20 mouse cellular contexts compared by ENCODE assay signal in the genomic region with DNA sequence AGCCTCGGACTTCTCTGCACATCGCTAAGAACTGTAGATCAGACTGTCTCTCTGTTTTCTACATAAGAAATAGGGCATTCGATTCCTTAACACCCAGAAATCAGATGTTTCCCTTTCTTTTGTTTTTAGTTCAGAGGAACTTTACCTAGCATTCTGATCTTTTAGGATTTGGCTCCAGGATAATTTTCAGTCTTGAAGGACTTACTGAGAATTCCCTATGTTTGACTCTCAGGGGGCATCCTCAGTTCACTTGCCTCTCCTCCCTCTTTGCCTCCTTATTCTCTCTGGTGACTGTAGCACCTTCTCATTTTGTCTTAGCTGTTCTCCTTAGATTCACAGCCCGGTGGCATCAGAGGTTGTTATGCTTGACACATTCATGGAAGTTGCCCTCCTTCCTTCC.
DNase-seq lines count a peak whose midpoint lies in the region; ATAC-seq lines count a peak whose summit lies in the region.
"Had no signal": no experiment of that assay in that cellular context is flagged by ENCODE, and none has a peak within 500 bp of the region (broad histone marks: within the 10 kb centered on the region; RNA-seq: fewer than 3 reads in every experiment).

No protein-coding gene starts in this region.

- ATAC-seq in midbrain, embryonic 11.5 days (ENCODE audit: low FRiP score) = no peak
- ATAC-seq in midbrain, embryonic 16.5 days = no peak
- ATAC-seq: activated CD4-positive, CD25-positive, alpha-beta regulatory T cell, adult 4 months; CD4-positive, CD25-positive, alpha-beta regulatory T cell, adult 4 months; Patski had no signal

- H3K4me1 ChIP-seq in midbrain, embryonic 11.5 days (ENCODE audit: control insufficient read depth, insufficient read depth, low read length) = no peaks in the 10 kb centered on the region
- H3K4me1 ChIP-seq in midbrain, embryonic 16.5 days (ENCODE audit: control insufficient read depth, insufficient read depth, low read length) = no peaks in the 10 kb centered on the region

- no peak overlapping the region for H3K27ac ChIP-seq in midbrain, embryonic 11.5 days (ENCODE audit: low read depth, low read length)
- H3K27ac ChIP-seq in midbrain, embryonic 16.5 days (ENCODE audit: low read length) = no peak overlapping the region

- no peaks in the 10 kb centered on the region for H3K27me3 ChIP-seq in midbrain, embryonic 11.5 days (ENCODE audit: control insufficient read depth, insufficient read depth, low read length)
- no peaks in the 10 kb centered on the region for H3K27me3 ChIP-seq in midbrain, embryonic 16.5 days (ENCODE audit: control insufficient read depth, insufficient read depth, low read depth, low read length)
- H3K27me3 ChIP-seq: CH12.LX had no signal

- no peaks in the 10 kb centered on the region for H3K36me3 ChIP-seq in midbrain, embryonic 11.5 days (ENCODE audit: control insufficient read depth, insufficient read depth, low read length)
- no peaks in the 10 kb centered on the region for H3K36me3 ChIP-seq in midbrain, embryonic 16.5 days (ENCODE audit: control insufficient read depth, insufficient read depth, low read length)
- H3K36me3 ChIP-seq: G1E had no signal

- no peaks in the 10 kb centered on the region for H3K9me3 ChIP-seq in midbrain, embryonic 11.5 days (ENCODE audit: control insufficient read depth, low read length)
- no peaks in the 10 kb centered on the region for H3K9me3 ChIP-seq in midbrain, embryonic 16.5 days (replicated peaks; ENCODE audit: control insufficient read depth, low read length, poor library complexity, severe bottlenecking)
- H3K9me3 ChIP-seq: G1E had no signal

- H3K9ac ChIP-seq in midbrain, embryonic 11.5 days (ENCODE audit: low read length) = no peak overlapping the region
- no peak overlapping the region for H3K9ac ChIP-seq in midbrain, embryonic 16.5 days (ENCODE audit: low read depth, low read length)

- peak; percentile 23 for DNase-seq in midbrain, embryonic 11.5 days (ENCODE audit: low spot score, missing footprints)
- DNase-seq in 3T3-L1 (ENCODE audit: low read depth, low spot score) = peak; percentile 92
- no peak for DNase-seq in frontal cortex, adult 2 months (ENCODE audit: extremely low spot score in 1 of 2, low spot score in 1 of 2)
- DNase-seq: adrenal gland, adult 2 months; adrenal gland, adult 8-10 months; adrenal gland, postnatal 10 days; adrenal gland, postnatal 14 days; adrenal gland, postnatal 25 days; adrenal gland, postnatal 36 days; B cell, adult 2 months; cerebellum, adult 11 months; cerebellum, adult 11-12 months; cerebellum, adult 18-20 months; cerebellum, adult 2 months had no signal

- H3K4me3 ChIP-seq in midbrain, embryonic 11.5 days (ENCODE audit: low read depth, low read length) = no peak overlapping the region
- no peak overlapping the region for H3K4me3 ChIP-seq in midbrain, embryonic 16.5 days (ENCODE audit: low read depth, low read length)

- 81% methylated on average over 4 of the region's 4 CpGs for WGBS in midbrain, embryonic 11.5 days
- 86% methylated on average over 4 of the region's 4 CpGs for WGBS in midbrain, embryonic 16.5 days

- H3K4me2 ChIP-seq in midbrain, embryonic 11.5 days = no peak overlapping the region
- no peak overlapping the region for H3K4me2 ChIP-seq in midbrain, embryonic 16.5 days (ENCODE audit: low read length)

Comparison
In these comparisons a context has a peak if more than half of its experiments do, and no peak if none do; other contexts are left out.
1. DNase-seq: peak in midbrain, embryonic 11.5 days (single experiment) and 3T3-L1 (single experiment); none in frontal cortex, adult 2 months (0 of 2).